Mouse (Mus musculus) olfactory bulb, adult 2 months (tissue): ENCODE measurements around the gene 1700020D05Rik.

Experiments used
- CTCF ChIP-seq: fragments of 200-500 bp; IDR thresholded peaks from 2 replicates; pipeline ENCODE4 v1.5.1; 2012; ENCODE audit warnings: low read depth, mild to moderate bottlenecking, low read length, moderate library complexity; ENCODE audit not compliant: insufficient read depth
- POLR2A ChIP-seq: fragments of 200-500 bp; IDR thresholded peaks from 2 replicates; pipeline ENCODE4 v1.6.1; 2012; ENCODE audit warnings: mild to moderate bottlenecking, low read depth, low read length, moderate library complexity; ENCODE audit not compliant: insufficient read depth

GRCm38 (mm10) chr19:5471846-5472245 is 31.7 kb downstream of the 1700020D05Rik start:
- TF ChIP-seq POLR2A (no peak), CTCF (no peak)
